Mouse (Mus musculus): Measurements from ENCODE around the gene Mymx.

- peak in 1 of 2 experiments; percentile 85; a peak in 2 of 4 replicates for TF ChIP-seq CTCF (conservative IDR thresholded peaks at IDR 0.05 in 1 of 2, IDR thresholded peaks at IDR 0.05 in 1 of 2; ENCODE audit: low read depth in 2 of 2, low read length in 2 of 2)
- peak; percentile 76 for TF ChIP-seq MAX (IDR thresholded peaks at IDR 0.05; ENCODE audit: low read length)
- TF ChIP-seq ZC3H11A (IDR thresholded peaks at IDR 0.05; ENCODE audit: low read depth, low read length): no peak
- TF ChIP-seq SMC3 (IDR thresholded peaks at IDR 0.05; ENCODE audit: low read depth, low read length): peak; percentile 49
- no peak; the same call in 1 of the 2 replicates for TF ChIP-seq ETS1 (conservative IDR thresholded peaks at IDR 0.05; ENCODE audit: low read depth, low read length)
- TF ChIP-seq ELF1 (IDR thresholded peaks at IDR 0.05; ENCODE audit: low read depth, low read length): peak; percentile 87
- peak; percentile 15 for TF ChIP-seq RAD21 (IDR thresholded peaks at IDR 0.05; ENCODE audit: low read depth, low read length)
- peak; percentile 74 for TF ChIP-seq USF2 (conservative IDR thresholded peaks at IDR 0.05; ENCODE audit: low read depth, low read length)
- peak; percentile 76 for TF ChIP-seq SIN3A (IDR thresholded peaks at IDR 0.05; ENCODE audit: low read length)
- TF ChIP-seq ZNF384 (IDR thresholded peaks at IDR 0.05; ENCODE audit: low read depth, low read length): peak; percentile 90
Observed at GRCm38 (mm10) chr17:45563655-45564530, 38.0 kb downstream of the Mymx start, which contains the start of gene Slc35b2.

Measured in CH12.LX (cell line).